Comparison of ENCODE assay signal across 8 mouse cellular contexts in the genomic region with DNA sequence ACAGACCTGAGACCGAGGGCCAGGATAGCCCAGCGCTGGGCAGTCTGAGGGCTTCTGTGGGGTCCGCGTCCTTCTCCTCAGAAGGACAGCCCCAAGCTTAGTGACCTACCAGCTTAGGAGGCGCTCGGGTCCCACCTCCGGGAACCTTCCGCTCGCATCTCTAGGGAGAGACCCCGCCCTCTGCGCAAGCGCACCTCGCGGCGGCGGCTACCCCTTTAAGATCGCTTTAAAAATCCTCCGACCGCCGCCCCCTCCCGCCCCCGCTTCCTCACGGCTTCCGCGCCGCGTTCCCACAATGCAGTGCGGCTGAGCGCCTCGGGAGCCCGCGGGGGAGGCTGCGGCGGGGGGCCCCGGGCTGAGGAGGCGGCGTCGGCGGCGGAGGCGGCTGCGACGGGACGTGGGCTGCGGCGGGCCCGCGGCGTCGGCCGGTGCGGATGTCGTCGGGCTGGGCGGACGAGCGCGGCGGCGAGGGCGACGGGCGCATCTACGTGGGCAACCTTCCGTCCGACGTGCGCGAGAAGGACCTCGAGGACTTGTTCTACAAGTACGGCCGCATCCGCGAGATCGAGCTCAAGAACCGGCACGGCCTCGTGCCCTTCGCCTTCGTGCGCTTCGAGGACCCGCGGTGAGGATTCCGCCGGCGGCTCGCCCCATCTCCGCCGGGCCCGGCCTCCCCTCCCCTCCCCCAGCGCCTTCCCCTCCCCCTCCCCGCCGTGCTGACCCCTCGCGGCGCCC. TPM values are rescaled to one million over a fixed set of nuclear protein-coding genes. Genes with fewer than 3 reads are reported as not detected.
DNase-seq lines count a peak whose midpoint lies in the region; ATAC-seq lines count a peak whose summit lies in the region.

A gene (plus strand): TSS at position 303 of the 735 bp plus-strand sequence.

- no peaks in the 10 kb centered on the region for H3K27me3 ChIP-seq in hindbrain, embryonic 13.5 days

- peak; percentile 95 for DNase-seq in NIH3T3 (ENCODE audit: low read depth)
- DNase-seq in cerebellum, postnatal 10 days, result peak; percentile 98 to 99
- peak; percentile 88 to 91 for DNase-seq in frontal cortex, postnatal 14 days (ENCODE audit: low spot score in 2 of 2)
- DNase-seq in layer of hippocampus, postnatal 36 days, result peak; percentile 94 to 95
- peak; percentile 97 for DNase-seq in lung, postnatal 36 days
- peak; percentile 97 for DNase-seq in retina, postnatal 1 day
- peak; percentile 92 to 94 for DNase-seq in urinary bladder, adult 18-20 months (ENCODE audit: low spot score in 2 of 2)

- peak within 1 kb of the TSS; percentile 93 for H3K27ac ChIP-seq in hindbrain, embryonic 13.5 days

- H3K9ac ChIP-seq in hindbrain, embryonic 13.5 days, result peak within 1 kb of the TSS; percentile 94

- H3K4me2 ChIP-seq in hindbrain, embryonic 13.5 days, result peak within 1 kb of the TSS; percentile 93

- no peaks in the 10 kb centered on the region for H3K9me3 ChIP-seq in hindbrain, embryonic 13.5 days

- peak within 1 kb of the TSS; percentile 98 for H3K4me3 ChIP-seq in hindbrain, embryonic 13.5 days

- under 1% methylated on average over 74 of the region's 97 CpGs for WGBS in hindbrain, embryonic 13.5 days

- H3K36me3 ChIP-seq in hindbrain, embryonic 13.5 days, result peaks cover 22% of the 10 kb centered on the region

- ATAC-seq in hindbrain, embryonic 13.5 days (ENCODE audit: low FRiP score), result peak; percentile 93

- H3K4me1 ChIP-seq in hindbrain, embryonic 13.5 days (replicated peaks), result peaks cover 42% of the 10 kb centered on the region

RNA-seq across cellular contexts. Expression of the gene that starts here (rescaled TPM):
- polyA plus RNA-seq in hindbrain, embryonic 13.5 days (2015; fragmentation: Nextera tagmentation; extraction: Ambion mirVana), result 165 and 181 TPM in 2 replicates
- total RNA-seq in layer of hippocampus, postnatal 36 days (2021), result 10 to 100 TPM; 85.8 to 88.9 TPM

Comparison
In these comparisons a context has a peak if more than half of its experiments do, and no peak if none do; other contexts are left out.
1. Peak in every context shown above with its lines: DNase-seq, ATAC-seq, H3K4me3 ChIP-seq and H3K27ac ChIP-seq.